Mouse (Mus musculus): ENCODE data around the gene Gm20605.

GRCm38 (mm10) chr5:137670240-137670639 is 41.3 kb downstream of the Gm20605 start:
- TF ChIP-seq POLR2A (IDR thresholded peaks at IDR 0.05; ENCODE audit: insufficient read depth, low read length) = no peak
- no peak for TF ChIP-seq CTCF (IDR thresholded peaks at IDR 0.05; ENCODE audit: low read depth, low read length)
- no peak for TF ChIP-seq EP300 (IDR thresholded peaks at IDR 0.05; ENCODE audit: insufficient read depth, low read depth, low read length)

All from ES-Bruce4 (cell line).